Mouse (Mus musculus): ENCODE results near the gene Vamp8. TPM values are rescaled to one million over a fixed set of nuclear protein-coding genes. Genes with fewer than 3 reads are reported as not detected.

The Vamp8 gene
- total RNA-seq, 2 experiments from 2014 or later, result 60.9 to 64.7 TPM

DNA sequence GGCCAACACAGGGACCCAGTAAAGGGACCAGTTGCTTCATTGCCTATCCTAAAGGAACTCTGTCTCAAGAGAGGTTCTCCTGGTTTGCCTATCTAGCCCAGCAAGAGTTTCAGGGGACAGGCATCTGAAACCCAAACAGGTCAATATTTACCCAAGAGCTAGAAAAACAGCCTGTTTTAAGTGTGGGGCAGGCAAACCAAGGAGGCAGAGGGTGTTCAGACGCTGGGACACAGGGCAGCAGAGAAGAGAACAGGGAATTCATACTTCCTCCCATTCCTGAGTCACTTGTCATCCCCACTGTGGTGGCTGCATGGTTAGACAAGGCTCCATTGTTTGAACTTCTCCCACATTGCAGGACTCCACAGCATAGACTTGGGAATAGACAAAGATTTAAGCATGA lies 18.9 kb downstream of the Vamp8 start:
- no peak for DNase-seq

DNA sequence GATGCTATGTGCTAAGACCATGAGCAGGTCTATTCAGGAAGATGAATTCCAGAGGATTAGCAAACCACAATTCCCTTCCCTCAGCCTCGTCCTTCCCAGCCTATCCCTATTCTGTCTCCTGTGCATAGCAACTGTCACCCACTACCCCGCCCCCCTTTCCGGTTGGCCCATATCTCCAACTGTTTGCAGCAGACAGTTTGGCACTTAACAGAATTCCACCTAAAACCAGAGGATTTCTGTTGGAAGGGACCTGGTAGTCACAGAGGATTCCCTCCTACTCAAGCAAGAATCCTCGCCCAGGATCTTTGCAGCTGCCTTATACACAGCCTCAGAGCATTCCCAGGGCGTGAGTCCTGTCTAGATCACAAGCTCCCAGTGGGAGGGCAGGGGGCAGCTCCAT lies 19.4 kb downstream of the Vamp8 start:
- DNase-seq, result no peak

- no peak for DNase-seq
Observed at GRCm38 (mm10) chr6:72370091-72370490, 20.4 kb downstream of the Vamp8 start.

GRCm38 (mm10) chr6:72369557-72369956 lies 20.9 kb downstream of the Vamp8 start:
- DNase-seq, result no peak

DNA sequence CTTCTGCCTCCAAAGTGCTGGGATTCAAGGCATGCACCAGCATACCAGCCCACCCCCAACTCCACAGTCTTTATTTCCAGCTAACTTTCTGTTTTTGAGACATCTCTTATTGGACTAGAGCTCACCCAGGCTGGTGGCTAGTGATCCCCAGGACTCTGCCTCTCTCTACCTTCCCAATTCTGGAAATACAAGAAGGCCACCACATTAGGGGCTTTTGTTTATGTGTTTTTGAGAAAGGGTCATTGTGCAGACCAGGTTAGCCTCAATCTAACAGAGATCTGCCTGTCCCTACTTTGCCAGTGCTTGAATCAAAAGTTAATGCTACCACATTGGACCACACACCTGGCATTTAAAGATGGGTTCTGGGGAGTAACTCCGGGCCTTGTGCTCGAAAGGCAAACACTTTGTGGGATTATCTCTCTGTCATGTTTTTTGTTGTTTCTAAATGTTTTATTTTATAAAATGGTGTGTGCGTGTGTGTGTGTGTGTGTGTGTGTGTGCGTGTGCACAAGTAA lies 23.0 kb downstream of the Vamp8 start:
- no peak for DNase-seq

GRCm38 (mm10) chr6:72366844-72367443 lies 23.6 kb downstream of the Vamp8 start, which contains the start of gene Rnf181:
Gene Rnf181 (minus strand): TSS chr6:72366956.
- no peak for DNase-seq

DNA sequence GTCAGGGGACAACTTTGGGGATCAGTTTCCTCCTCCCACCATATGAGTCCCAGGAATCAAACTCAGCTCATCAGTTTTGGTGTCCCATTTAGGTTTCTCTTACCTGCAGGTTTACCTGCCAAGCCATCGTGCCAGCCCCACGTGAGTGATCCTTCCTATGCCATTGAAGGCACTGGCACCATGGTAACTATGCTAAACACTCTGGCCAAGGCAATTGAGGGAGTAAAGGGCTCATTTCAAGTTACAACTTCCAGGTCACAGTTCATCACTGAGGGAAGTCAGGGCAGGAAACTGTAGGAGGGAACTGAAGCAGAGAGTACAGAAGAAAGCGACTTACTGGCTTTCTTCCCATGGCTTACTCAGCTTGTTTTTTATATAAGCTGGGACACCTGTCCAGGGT lies 24.2 kb downstream of the Vamp8 start:
- no peak for DNase-seq

DNA sequence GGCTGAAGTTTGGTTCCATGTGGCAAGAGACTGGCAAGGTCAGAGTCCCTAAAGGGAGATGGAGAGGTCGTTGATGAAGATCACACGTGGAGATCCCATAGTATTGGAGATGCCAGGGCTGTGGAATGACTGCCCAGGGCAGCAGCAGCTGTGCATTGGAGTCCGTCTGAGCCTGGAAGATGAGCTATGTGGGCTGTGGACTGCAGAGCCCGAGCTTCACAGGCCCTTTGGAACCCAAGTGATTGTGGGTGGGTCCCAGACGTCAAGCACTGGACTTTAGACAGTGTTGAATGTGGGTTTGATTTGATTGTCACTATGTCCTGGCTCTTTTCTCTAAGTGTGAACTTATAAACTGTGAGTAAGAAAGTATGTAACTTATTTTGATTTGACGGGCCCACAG lies 25.5 kb downstream of the Vamp8 start:
- no peak for DNase-seq

DNA sequence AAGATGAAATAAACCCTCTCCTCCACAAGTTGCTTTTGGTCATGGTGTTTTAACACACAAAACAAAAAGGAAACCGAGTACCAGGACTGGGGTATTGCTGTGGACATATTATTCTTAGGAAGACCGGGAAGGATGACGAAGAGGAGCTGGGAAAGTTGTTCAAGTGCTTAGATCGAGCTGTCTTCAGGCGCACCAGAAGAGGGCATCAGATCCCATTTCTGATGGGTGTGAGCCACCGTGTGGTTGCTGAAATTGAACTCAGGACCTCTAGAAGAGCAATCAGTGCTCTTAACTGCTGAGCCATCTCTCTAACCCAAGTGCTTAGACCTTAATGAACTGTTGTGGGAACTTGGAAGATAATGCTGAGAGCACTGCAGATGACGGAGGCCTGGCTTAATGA lies 26.5 kb downstream of the Vamp8 start:
- DNase-seq, result no peak

DNA sequence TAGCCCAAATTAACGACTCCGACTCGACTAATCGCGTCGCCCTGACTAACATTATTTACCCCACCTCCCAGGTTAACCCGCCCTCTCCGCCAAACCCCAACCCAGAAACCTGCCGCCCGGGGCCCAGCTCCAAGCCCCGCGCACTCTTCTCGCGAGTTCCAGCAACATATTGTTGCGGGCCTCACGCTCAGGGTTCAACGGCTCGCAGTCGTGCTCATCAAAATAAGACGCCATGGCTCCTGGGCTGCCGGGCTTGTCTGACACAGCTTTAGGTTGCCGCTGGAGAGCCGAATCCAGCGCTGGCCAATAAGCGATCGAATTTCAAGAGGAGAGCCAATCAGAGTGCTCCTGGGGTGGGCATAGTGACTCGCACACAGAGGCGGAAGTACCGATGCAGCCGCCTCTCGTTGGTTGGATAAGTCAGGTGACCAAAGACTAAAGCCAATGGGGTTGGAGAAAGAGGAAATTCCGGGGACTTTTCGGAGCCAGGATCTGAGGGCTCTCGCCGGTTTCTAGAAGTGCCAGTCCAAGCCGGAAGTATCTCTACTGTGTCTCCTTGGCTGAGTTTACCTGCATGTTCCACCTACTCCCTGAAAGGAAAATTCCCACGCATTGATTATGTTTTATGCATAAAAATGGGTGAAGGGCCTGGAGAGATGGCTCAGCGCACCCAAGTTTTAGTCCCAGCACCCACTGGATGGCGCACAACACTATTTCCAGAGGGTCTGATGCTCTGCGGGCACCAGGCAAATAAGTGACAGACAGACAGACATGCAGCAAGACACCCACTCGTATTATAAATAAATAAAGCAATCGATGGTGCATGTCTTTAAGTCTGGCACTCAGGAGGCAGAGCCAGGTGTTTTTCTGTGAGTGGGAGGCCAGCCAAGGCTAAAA lies 28.1 kb downstream of the Vamp8 start:
- DNase-seq, result peak; percentile 85

DNA sequence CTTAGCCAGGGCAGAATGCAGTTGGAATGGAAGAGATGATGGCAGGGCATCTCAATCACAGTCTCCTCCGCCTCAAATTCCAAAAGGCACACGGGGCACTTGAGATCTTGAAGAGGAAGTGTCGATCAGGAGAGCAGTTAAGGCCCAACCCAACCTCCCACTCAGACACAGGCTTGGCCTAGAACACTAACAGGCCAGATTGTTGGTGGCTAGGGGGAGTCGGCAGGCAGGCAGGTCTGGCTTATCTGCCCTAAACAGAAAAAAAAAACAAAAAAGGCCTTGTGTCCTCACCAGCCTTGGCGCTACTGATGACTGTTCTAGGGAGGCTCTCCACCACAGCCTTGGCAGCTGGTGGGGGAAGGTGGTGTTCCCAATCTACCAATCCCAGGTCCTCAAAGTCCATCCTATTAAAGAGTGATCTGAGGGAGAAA lies 29.4 kb downstream of the Vamp8 start:
- no peak for DNase-seq

GRCm38 (mm10) chr6:72360599-72360935 lies 29.9 kb downstream of the Vamp8 start:
- no peak for DNase-seq

- DNase-seq, result no peak
Observed at GRCm38 (mm10) chr6:72359891-72360598, 30.5 kb downstream of the Vamp8 start.

DNA sequence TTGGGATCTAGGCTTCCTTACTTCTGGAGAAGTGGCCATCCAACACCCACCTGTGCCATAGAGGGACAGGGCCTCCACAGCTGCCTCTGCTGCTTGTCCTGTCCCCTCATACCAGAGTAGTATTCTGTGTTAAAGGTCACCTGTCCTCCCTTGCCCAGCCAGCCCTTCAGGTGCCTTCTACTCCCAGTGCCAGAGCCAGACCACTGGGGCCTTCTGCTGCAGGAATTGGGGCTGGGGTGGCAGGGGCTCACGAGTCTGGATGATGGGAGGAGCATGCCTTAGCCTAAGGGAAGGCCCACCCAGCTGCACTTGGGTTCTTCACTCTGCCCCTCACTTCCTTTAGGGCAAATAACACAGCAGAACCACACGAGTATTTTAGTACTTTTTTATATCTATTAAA lies 31.2 kb downstream of the Vamp8 start:
- no peak for DNase-seq

DNA sequence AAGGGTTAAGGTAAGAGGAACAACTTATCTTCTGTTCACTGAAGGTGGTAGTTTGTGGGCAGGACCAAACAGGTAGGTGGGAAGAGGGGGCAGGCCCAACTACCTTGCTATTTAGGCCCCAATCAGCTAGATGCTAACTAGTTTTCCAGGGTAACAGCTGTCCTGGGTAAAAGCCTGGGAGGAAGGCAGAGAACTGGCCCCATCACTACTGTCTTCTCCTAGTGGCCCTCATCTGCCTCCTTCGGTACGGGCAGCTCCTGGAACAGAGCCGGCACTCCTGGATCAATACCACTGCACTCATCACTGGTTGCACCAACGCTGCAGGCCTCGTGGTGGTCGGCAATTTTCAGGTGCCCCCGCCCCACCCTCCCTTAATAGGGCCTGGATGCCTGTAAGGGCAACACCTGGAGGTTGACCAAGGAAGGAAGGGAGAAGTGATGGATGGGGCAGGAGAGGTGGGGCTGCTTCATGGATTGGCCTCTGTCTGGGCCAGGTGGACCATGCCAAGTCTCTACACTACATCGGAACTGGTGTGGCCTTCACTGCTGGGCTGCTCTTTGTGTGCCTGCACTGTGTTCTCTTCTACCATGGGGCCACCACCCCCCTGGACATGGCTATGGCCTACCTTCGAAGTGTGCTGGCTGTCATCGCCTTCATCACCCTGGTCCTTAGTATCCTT lies 32.3 kb downstream of the Vamp8 start:
- no peak for DNase-seq

DNA sequence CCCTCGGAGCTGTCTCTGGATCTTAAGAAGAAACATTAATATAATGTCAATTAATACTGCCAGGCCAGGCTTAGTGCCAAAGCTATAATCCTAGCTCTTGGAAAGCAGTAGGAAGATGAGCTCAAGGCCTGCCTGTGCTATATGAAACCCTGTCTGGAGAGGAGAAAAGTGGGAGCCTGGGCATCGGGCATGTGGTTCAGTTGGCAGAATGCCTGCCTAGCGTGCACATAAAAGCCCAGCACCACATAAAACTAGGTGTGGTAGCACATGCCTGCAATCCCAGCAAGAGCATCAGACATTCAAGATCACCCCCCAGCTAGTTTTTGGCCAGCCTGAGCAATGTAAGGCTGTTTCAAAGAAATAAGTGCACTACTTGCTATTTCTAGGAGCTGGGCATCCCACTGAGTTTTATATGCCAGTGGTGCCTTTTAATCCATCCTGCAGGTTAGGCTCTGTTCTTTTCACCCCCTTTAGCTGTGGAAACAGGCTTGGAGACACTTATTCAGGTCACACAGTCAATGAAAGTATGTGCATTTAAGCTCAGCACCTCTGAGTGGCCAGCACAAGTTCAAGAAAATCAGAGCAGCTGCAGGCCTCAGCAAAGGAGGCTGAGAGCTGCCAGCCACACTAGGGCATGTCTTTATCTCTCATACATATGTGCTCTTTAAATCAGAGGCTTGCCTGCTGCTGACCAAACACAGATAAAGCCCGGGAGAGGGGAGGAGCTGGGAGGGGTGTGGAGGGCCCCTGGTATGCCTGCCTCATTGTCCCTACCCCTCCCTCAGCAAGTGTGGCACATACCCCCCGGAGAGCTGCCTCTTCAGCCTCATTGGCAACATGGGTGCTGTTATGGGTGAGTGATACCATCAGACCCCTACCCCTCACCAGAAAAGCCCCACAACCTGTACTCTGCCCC lies 33.1 kb downstream of the Vamp8 start:
- DNase-seq, result no peak

DNA sequence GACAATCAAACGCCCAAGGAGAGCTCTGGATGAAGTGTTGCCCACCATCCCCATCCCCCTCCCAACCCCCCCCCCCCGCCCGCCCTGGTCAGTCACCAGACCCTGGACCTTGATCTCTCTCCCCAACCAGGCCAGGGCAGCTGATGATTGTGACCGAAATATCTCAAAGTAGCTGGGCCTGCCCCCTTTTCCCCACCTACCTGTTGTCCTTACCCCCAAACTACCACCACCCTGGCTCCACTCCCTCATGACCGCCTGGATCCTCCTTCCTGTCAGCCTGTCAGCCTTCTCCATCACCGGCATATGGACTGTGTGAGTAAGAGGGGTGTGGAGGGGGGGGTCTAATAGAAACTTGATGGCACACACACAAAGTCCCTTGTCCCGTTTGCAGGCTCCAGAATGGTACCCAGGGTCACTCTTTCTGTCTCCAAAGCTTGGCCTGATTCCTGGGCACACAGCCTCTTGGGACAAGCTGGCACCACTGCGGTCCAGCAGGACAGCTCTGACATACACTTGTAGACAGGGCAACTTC lies 34.4 kb downstream of the Vamp8 start:
- no peak for DNase-seq

GRCm38 (mm10) chr6:72355066-72355911 lies 35.2 kb downstream of the Vamp8 start, which contains the start of gene Tmem150a:
Gene Tmem150a (plus strand): TSS chr6:72355447.
- DNase-seq, result peak; percentile 88

- DNase-seq, result no peak
Observed at GRCm38 (mm10) chr6:72354025-72354424, 36.5 kb downstream of the Vamp8 start.

Data from gastrocnemius, postnatal 10 days (tissue).